Mouse (Mus musculus) cortical plate, adult 2 months (tissue): ENCODE measurements around the gene Aunip.

Source experiments
- CTCF ChIP-seq: fragments of 200-500 bp; IDR thresholded peaks from 2 replicates; pipeline ENCODE4 v1.5.1; 2011; ENCODE audit warnings: mild to moderate bottlenecking, control low read depth, low read length; ENCODE audit not compliant: insufficient read depth; ENCODE audit errors: extremely low read depth
- POLR2A ChIP-seq: fragments of 200-500 bp; IDR thresholded peaks from 2 replicates; pipeline ENCODE4 v1.6.1; 2011; ENCODE audit warnings: mild to moderate bottlenecking, low read length, control low read depth; ENCODE audit not compliant: insufficient read depth; ENCODE audit errors: extremely low read depth

- TF ChIP-seq CTCF: no peak
- no peak for TF ChIP-seq POLR2A
These were observed 22.1 kb downstream of the Aunip start for GRCm38 (mm10) chr4:134532928-134533327.
